Mouse (Mus musculus): ENCODE data around the gene Ifrd1.
A peak's percentile ranks its signal among the peaks of the same experiment; 100 is the strongest.
"Not testable (repeated sequence)": the region's sequence is repeated elsewhere in the genome, so short reads cannot be mapped to it uniquely, and the experiment has no call there.

Gene Ifrd1

GRCm38 (mm10) chr12:40198019-40198418, 50.3 kb downstream of the Ifrd1 start:
- DNase-seq: no peak

- DNase-seq: no peak
These were observed 50.8 kb downstream of the Ifrd1 start for GRCm38 (mm10) chr12:40197511-40197910.

GRCm38 (mm10) chr12:40185474-40185873, 62.8 kb downstream of the Ifrd1 start:
- DNase-seq: no peak

GRCm38 (mm10) chr12:40177089-40177488, 71.2 kb downstream of the Ifrd1 start:
- DNase-seq: peak; percentile 20

- DNase-seq: no peak
These were observed 72.1 kb downstream of the Ifrd1 start for GRCm38 (mm10) chr12:40176158-40176557.

- not testable (repeated sequence) for DNase-seq
These were observed 73.1 kb downstream of the Ifrd1 start for GRCm38 (mm10) chr12:40175171-40175570.

- DNase-seq: no peak
These were observed 76.7 kb downstream of the Ifrd1 start for GRCm38 (mm10) chr12:40171637-40172036.

- no peak for DNase-seq
These were observed 78.6 kb downstream of the Ifrd1 start for GRCm38 (mm10) chr12:40169675-40170074.

GRCm38 (mm10) chr12:40164621-40165020, 83.7 kb downstream of the Ifrd1 start:
- DNase-seq: no peak

GRCm38 (mm10) chr12:40160777-40161176, 87.5 kb downstream of the Ifrd1 start:
- DNase-seq: no peak

- DNase-seq: no peak
These were observed 94.1 kb downstream of the Ifrd1 start for GRCm38 (mm10) chr12:40154188-40154587.

- no peak for DNase-seq
These were observed 95.8 kb downstream of the Ifrd1 start for GRCm38 (mm10) chr12:40152353-40153069.
